Mouse (Mus musculus) C2C12 (cell line): ENCODE data around the gene Pabpn1l. TPM values are rescaled to one million over a fixed set of nuclear protein-coding genes. Genes with fewer than 3 reads are reported as not detected.

ENCODE experiments used
- H3K27me3 ChIP-seq: one replicate; pipeline ENCODE4 v1.6.1; 2011; ENCODE audit not compliant: control insufficient read depth, insufficient read depth, insufficient read length
- H3K36me3 ChIP-seq: one replicate; pipeline ENCODE4 v1.6.1; 2011; ENCODE audit not compliant: control insufficient read depth, insufficient read depth
- H3K4me3 ChIP-seq: one replicate; pipeline ENCODE4 v1.5.1; 2011; ENCODE audit warnings: mild to moderate bottlenecking, control low read depth; ENCODE audit not compliant: poor library complexity, insufficient read depth, severe bottlenecking
- H3K79me2 ChIP-seq: one replicate; pipeline ENCODE4 v1.6.1; 2011; ENCODE audit not compliant: control insufficient read depth, insufficient read depth
- H3K79me3 ChIP-seq: one replicate; pipeline ENCODE4 v1.6.1; 2011; ENCODE audit warnings: low read depth, control low read depth
- H3ac ChIP-seq: one replicate; pipeline ENCODE3; 2011; ENCODE audit warnings: low read depth; ENCODE audit not compliant: control insufficient read depth, insufficient read length
- CEBPB ChIP-seq: IDR thresholded peaks from one replicate; pipeline ENCODE4 v1.6.1; 2011; ENCODE audit warnings: low read depth, mild to moderate bottlenecking, control low read depth, moderate library complexity
- CTCF ChIP-seq: IDR thresholded peaks from one replicate; pipeline ENCODE4 v1.5.1; 2011; ENCODE audit not compliant: control insufficient read depth, insufficient read depth, insufficient read length
- FOSL1 ChIP-seq: IDR thresholded peaks from one replicate; pipeline ENCODE4 v1.8.0; 2011; ENCODE audit warnings: mild to moderate bottlenecking, low read length; ENCODE audit not compliant: poor library complexity, insufficient read depth, severe bottlenecking
- MAX ChIP-seq: IDR thresholded peaks from one replicate; pipeline ENCODE4 v1.6.1; 2011; ENCODE audit warnings: mild to moderate bottlenecking, control low read depth
- MYOD1 ChIP-seq: IDR thresholded peaks from one replicate; pipeline ENCODE4 v1.6.1; 2011; ENCODE audit warnings: low read depth; ENCODE audit not compliant: control insufficient read depth, insufficient read length
- MYOG ChIP-seq: IDR thresholded peaks from one replicate; pipeline ENCODE4 v1.6.1; 2011; ENCODE audit not compliant: control insufficient read depth, insufficient read length; ENCODE audit errors: extremely low read depth
- USF1 ChIP-seq: IDR thresholded peaks from one replicate; pipeline ENCODE4 v1.6.1; 2011; ENCODE audit warnings: low read depth, mild to moderate bottlenecking, control low read depth, moderate library complexity
- polyA plus RNA-seq: library from polyadenylated mRNA; unstranded; fragments of >200 nt; fragmentation: generic; extraction: Trizol; gene quantifications from one replicate; pipeline ENCODE4 v1.2.1, GENCODE M21; 2012; ENCODE audit warnings: missing spikeins

Gene Pabpn1l
- polyA plus RNA-seq, 1 experiment: not detected

GRCm38 (mm10) chr8:122656056-122656999, 33.8 kb upstream of the Pabpn1l start:
- no peaks in the 10 kb centered on the region for H3K36me3 ChIP-seq

GRCm38 (mm10) chr8:122654768-122655167, 32.2 kb upstream of the Pabpn1l start:
- no peak for TF ChIP-seq FOSL1
- Histone ChIP-seq H3K27me3 (peaks cover 3% of the 10 kb centered on the region), H3K36me3 (no peaks in the 10 kb centered on the region), H3K79me3 (no peaks in the 10 kb centered on the region), H3ac (no peak overlapping the region), H3K79me2 (no peaks in the 10 kb centered on the region), H3K4me3 (no peak overlapping the region)

More at GRCm38 (mm10) chr8:122656056-122656999, 33.8 kb upstream of the Pabpn1l start:
- H3K27me3 ChIP-seq: no peaks in the 10 kb centered on the region
- TF ChIP-seq CEBPB (peak; percentile 78), USF1 (no peak), MAX (no peak), FOSL1 (no peak)
- no peak overlapping the region for H3ac ChIP-seq
- H3K4me3 ChIP-seq: no peak overlapping the region
- no peaks in the 10 kb centered on the region for H3K79me3 ChIP-seq
- no peaks in the 10 kb centered on the region for H3K79me2 ChIP-seq

GRCm38 (mm10) chr8:122652643-122653042, 30.1 kb upstream of the Pabpn1l start:
- no peaks in the 10 kb centered on the region for H3K79me2 ChIP-seq
- H3K79me3 ChIP-seq: no peaks in the 10 kb centered on the region
- H3K36me3 ChIP-seq: no peaks in the 10 kb centered on the region
- TF ChIP-seq CEBPB (no peak), MYOG (no peak), CTCF (no peak), MYOD1 (no peak), FOSL1 (no peak), USF1 (no peak), MAX (no peak)
- peaks cover 18% of the 10 kb centered on the region for H3K27me3 ChIP-seq
- no peak overlapping the region for H3K4me3 ChIP-seq
- H3ac ChIP-seq: no peak overlapping the region

- H3K4me3 ChIP-seq: no peak overlapping the region
- H3ac ChIP-seq: no peak overlapping the region
- no peak for TF ChIP-seq MAX
- no peak for TF ChIP-seq MYOG
- TF ChIP-seq MYOD1: peak; percentile 99
- no peak for TF ChIP-seq USF1
- peaks cover 27% of the 10 kb centered on the region for H3K27me3 ChIP-seq
- no peaks in the 10 kb centered on the region for H3K79me3 ChIP-seq
- H3K36me3 ChIP-seq: no peaks in the 10 kb centered on the region
- no peaks in the 10 kb centered on the region for H3K79me2 ChIP-seq
These were observed 28.9 kb upstream of the Pabpn1l start for GRCm38 (mm10) chr8:122651326-122651921.

- H3ac ChIP-seq: no peak overlapping the region
- peaks cover 58% of the 10 kb centered on the region for H3K27me3 ChIP-seq
- no peaks in the 10 kb centered on the region for H3K79me3 ChIP-seq
- no peaks in the 10 kb centered on the region for H3K36me3 ChIP-seq
- TF ChIP-seq MAX (no peak), MYOD1 (no peak), USF1 (no peak), CEBPB (no peak), MYOG (no peak), FOSL1 (no peak), CTCF (no peak)
- H3K79me2 ChIP-seq: no peaks in the 10 kb centered on the region
- no peak overlapping the region for H3K4me3 ChIP-seq
These were observed 25.8 kb upstream of the Pabpn1l start for GRCm38 (mm10) chr8:122648192-122648970.
